Mouse (Mus musculus) bone marrow macrophage, adult 2 months (primary cell): ENCODE results near the gene Gnas.

Source experiments
- CTCF ChIP-seq: IDR thresholded peaks from 2 replicates; pipeline ENCODE4 v1.5.1; 2012; ENCODE audit warnings: low read depth, mild to moderate bottlenecking, low read length, moderate library complexity
- POLR2A ChIP-seq: IDR thresholded peaks from 2 replicates; pipeline ENCODE4 v1.6.1; 2012; ENCODE audit warnings: mild to moderate bottlenecking, low read depth, low read length, borderline replicate concordance

GRCm38 (mm10) chr2:174283341-174283740, 779 bp upstream of the Gnas start:
- TF ChIP-seq CTCF: no peak
- no peak for TF ChIP-seq POLR2A
